Mouse (Mus musculus) heart, adult 2 months (tissue): Measurements from ENCODE around the gene Egfl8.

Source experiments
- CTCF ChIP-seq: fragments of 200-600 bp; IDR thresholded peaks from 2 replicates; pipeline ENCODE4 v1.8.1; 2022; ENCODE audit warnings: antibody characterized with exemption, mild to moderate bottlenecking, moderate library complexity
- EP300 ChIP-seq: fragments of 200-500 bp; IDR thresholded peaks from 2 replicates; pipeline ENCODE4 v1.6.1; 2011; ENCODE audit warnings: low read depth, low read length, control low read depth; ENCODE audit not compliant: insufficient read depth
- POLR2A ChIP-seq: fragments of 200-500 bp; IDR thresholded peaks from 2 replicates; pipeline ENCODE4 v1.6.1; 2011; ENCODE audit warnings: mild to moderate bottlenecking, low read depth, low read length, control low read depth; ENCODE audit not compliant: insufficient read depth

DNA sequence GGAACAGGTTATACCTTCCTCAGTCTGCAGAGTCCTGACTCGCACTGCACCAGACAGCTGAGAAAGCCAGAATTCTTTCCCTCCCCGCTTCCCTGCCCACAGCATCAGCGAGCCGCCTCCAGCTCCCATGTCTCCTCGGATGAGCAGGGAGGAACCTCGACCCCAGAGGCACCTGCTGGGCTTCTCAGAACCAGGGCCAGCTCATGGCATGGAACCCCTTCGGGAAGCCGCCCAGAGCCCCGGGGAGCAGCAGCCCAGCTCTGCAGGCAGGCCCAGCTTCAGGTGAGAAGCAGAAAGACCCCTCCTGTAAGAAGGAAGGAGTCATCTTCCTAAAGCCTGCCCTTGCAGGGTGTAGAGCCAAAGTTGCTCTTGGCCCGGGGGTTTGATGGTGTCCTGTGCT lies 36.8 kb upstream of the Egfl8 start:
- no peak for TF ChIP-seq CTCF
- no peak for TF ChIP-seq POLR2A
- TF ChIP-seq EP300 = no peak
